In the genomic region with DNA sequence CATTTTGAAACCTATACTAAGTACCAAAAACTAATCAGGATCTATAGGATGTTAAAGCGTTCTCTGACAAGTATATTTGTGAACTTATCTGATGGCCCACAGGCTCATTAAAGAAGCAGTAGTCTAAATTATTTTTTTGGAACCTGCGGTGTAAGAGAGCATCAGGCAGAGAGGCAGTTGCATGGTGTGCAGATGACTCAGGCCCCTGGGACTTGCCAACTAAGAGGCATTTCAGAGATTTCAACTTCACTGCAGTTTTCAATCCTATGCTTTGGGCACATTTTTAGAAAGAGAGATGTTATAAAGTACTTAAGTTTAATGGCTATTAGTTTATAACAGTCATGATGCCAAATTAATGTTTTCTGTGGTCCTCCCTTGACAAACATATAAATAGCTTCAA, we compare ENCODE assay signal across 25 mouse cellular contexts.
"Had no signal": no experiment of that assay in that cellular context is flagged by ENCODE, and none has a peak within 500 bp of the region (broad histone marks: within the 10 kb centered on the region; RNA-seq: fewer than 3 reads in every experiment).

No protein-coding gene starts in this region.

- H3K36me3 ChIP-seq: heart, embryonic 15.5 days; hindbrain, embryonic 13.5 days; hindbrain, embryonic 15.5 days had no signal

- H3K4me3 ChIP-seq: heart, adult 2 months; heart, embryonic 13.5 days; heart, embryonic 15.5 days; hindbrain, embryonic 13.5 days; hindbrain, embryonic 15.5 days; kidney, embryonic 15.5 days; limb, embryonic 10.5 days; limb, embryonic 12.5 days had no signal

- H3K27me3 ChIP-seq: heart, embryonic 13.5 days; heart, embryonic 15.5 days; hindbrain, embryonic 13.5 days; hindbrain, embryonic 15.5 days; kidney, embryonic 15.5 days; limb, embryonic 12.5 days had no signal

- ATAC-seq: hindbrain, postnatal 0 days; intestine, embryonic 16.5 days had no signal

- DNase-seq: gastrocnemius, postnatal 14 days; gastrocnemius, postnatal 36 days; heart, adult 11 months; heart, adult 2 months; heart, postnatal 14 days; heart, postnatal 36 days; kidney, adult 11 months; kidney, adult 2 months; kidney, adult 9 months; kidney, postnatal 14 days; kidney, postnatal 36 days; layer of hippocampus, adult 9-11 months; layer of hippocampus, postnatal 36 days; liver had no signal

- H3K4me2 ChIP-seq: heart, embryonic 11.5 days; heart, embryonic 13.5 days; heart, embryonic 15.5 days; hindbrain, embryonic 13.5 days; hindbrain, embryonic 15.5 days; kidney, embryonic 15.5 days; limb, embryonic 12.5 days; liver, embryonic 11.5 days had no signal
